Mouse (Mus musculus) CD4-positive naive resting alpha-beta T cell, adult 57 days (primary cell): ENCODE measurements around the gene Olfr576. TPM values are rescaled to one million over a fixed set of nuclear protein-coding genes. Genes with fewer than 3 reads are reported as not detected.

Source experiments
- total RNA-seq: library from RNA; stranded (reverse); gene quantifications from one replicate; pipeline ENCODE4 v1.2.4, GENCODE M21; 2023

Olfr576 gene
- total RNA-seq = not detected

GRCm38 (mm10) chr7:102962360-102962759, at the start of gene Olfr576:
TSS of gene Olfr576 (plus strand) at chr7:102962660.

GRCm38 (mm10) chr7:102917032-102917875, 45.2 kb upstream of the Olfr576 start, which contains the start of gene Olfr571:
TSS of gene Olfr571 (minus strand) at chr7:102917536.

GRCm38 (mm10) chr7:102924109-102924508, 38.4 kb upstream of the Olfr576 start, which contains the start of gene Olfr572:
TSS of gene Olfr572 (plus strand) at chr7:102924409.

GRCm38 (mm10) chr7:102942475-102942874, 20.0 kb upstream of the Olfr576 start, which contains the start of gene Olfr573-ps1:
TSS of gene Olfr573-ps1 (minus strand) at chr7:102942575.

GRCm38 (mm10) chr7:102948167-102948566, 14.3 kb upstream of the Olfr576 start, which contains the start of gene Olfr574:
TSS of gene Olfr574 (plus strand) at chr7:102948467.

GRCm38 (mm10) chr7:102958593-102958992, 3.9 kb upstream of the Olfr576 start, which contains the start of gene Olfr575:
TSS of gene Olfr575 (minus strand) at chr7:102958775.

GRCm38 (mm10) chr7:102975843-102976242, 13.4 kb downstream of the Olfr576 start, which contains the start of gene Olfr577:
TSS of gene Olfr577 (minus strand) at chr7:102975943.

GRCm38 (mm10) chr7:102989224-102989623, 26.8 kb downstream of the Olfr576 start, which contains the start of gene Olfr578:
TSS of gene Olfr578 (minus strand) at chr7:102989324.

Other genes starting within 250 kb of the Olfr576 start
- gene Olfr33, start 243.6 kb upstream of the Olfr576 start, total RNA-seq = not detected
- not detected for gene Olfr559, start 235.2 kb upstream of the Olfr576 start, total RNA-seq
- not detected for gene Olfr560, start 203.3 kb upstream of the Olfr576 start, total RNA-seq
- not detected for gene Olfr78, start 203.2 kb upstream of the Olfr576 start, total RNA-seq
- not detected for gene Olfr561, start 191.4 kb upstream of the Olfr576 start, total RNA-seq
- gene Olfr564, start 159.2 kb upstream of the Olfr576 start, total RNA-seq = not detected
- gene Olfr566, start 103.9 kb upstream of the Olfr576 start, total RNA-seq = not detected
- gene Olfr568, start 85.5 kb upstream of the Olfr576 start, total RNA-seq = not detected
- not detected for gene Olfr569, start 71.8 kb upstream of the Olfr576 start, total RNA-seq
- gene Olfr570, start 68.1 kb upstream of the Olfr576 start, total RNA-seq = not detected
- not detected for gene Olfr571, start 45.1 kb upstream of the Olfr576 start, total RNA-seq
- not detected for gene Olfr572, start 38.3 kb upstream of the Olfr576 start, total RNA-seq
- not detected for gene Olfr573-ps1, start 20.1 kb upstream of the Olfr576 start, total RNA-seq
- gene Olfr574, start 14.2 kb upstream of the Olfr576 start, total RNA-seq = not detected
- not detected for gene Olfr575, start 3.9 kb upstream of the Olfr576 start, total RNA-seq
- gene Olfr577, start 13.3 kb downstream of the Olfr576 start, total RNA-seq = not detected
- gene Olfr578, start 26.7 kb downstream of the Olfr576 start, total RNA-seq = not detected
- gene Olfr582, start 75.4 kb downstream of the Olfr576 start, total RNA-seq = not detected
- gene Olfr583, start 88.6 kb downstream of the Olfr576 start, total RNA-seq = not detected
- not detected for gene Olfr584, start 119.2 kb downstream of the Olfr576 start, total RNA-seq
- not detected for gene Olfr585, start 135.1 kb downstream of the Olfr576 start, total RNA-seq
- not detected for gene Olfr586, start 163.0 kb downstream of the Olfr576 start, total RNA-seq
- not detected for gene Olfr588-ps1, start 178.2 kb downstream of the Olfr576 start, total RNA-seq
- not detected for gene Olfr589, start 193.7 kb downstream of the Olfr576 start, total RNA-seq
- gene Olfr591, start 215.7 kb downstream of the Olfr576 start, total RNA-seq = not detected
- not detected for gene Olfr592, start 222.1 kb downstream of the Olfr576 start, total RNA-seq
- not detected for gene Olfr593, start 249.2 kb downstream of the Olfr576 start, total RNA-seq